Comparison of ENCODE assay signal across 8 mouse cellular contexts in the genomic region with DNA sequence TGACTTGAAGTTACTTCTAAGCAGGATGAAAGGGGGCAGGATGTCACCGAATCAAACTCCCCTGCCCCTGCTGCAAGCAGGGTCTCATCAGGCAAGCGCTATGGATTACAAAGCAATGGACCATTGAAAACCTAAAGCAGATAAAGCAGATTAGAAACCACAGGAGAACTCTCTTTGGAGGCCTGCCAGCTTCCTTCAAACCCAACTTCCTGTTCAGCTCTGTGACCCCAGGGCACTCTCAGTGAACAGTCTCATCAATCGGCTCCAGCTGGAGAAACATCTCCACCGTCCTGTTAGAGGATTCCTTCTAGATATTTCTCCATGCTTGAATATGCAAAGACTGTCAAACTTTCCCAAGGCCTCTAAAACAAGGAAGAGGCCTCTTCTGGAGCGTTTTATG.
A peak's percentile ranks its signal among the peaks of the same experiment; 100 is the strongest.
DNase-seq lines count a peak whose midpoint lies in the region; ATAC-seq and TF ChIP-seq lines count a peak whose summit lies in the region.

No protein-coding gene starts in this region.

- ATAC-seq in liver, embryonic 12.5 days = no peak
- ATAC-seq in lung, postnatal 0 days = no peak
- no peak for ATAC-seq in forebrain, embryonic 16.5 days
- no peak for ATAC-seq in erythroid progenitor cell, adult 5-6 weeks (replicated peaks; ENCODE audit: low FRiP score, poor library complexity, severe bottlenecking)

- H3K4me1 ChIP-seq in liver, adult 2 months (ENCODE audit: control insufficient read depth, insufficient read depth, low read length) = no peaks in the 10 kb centered on the region; the same call in 1 of the 2 replicates
- peaks cover 9% of the 10 kb centered on the region for H3K4me1 ChIP-seq in liver, embryonic 12.5 days
- H3K4me1 ChIP-seq in lung, postnatal 0 days (ENCODE audit: insufficient read depth, low read depth, low read length) = no peaks in the 10 kb centered on the region
- H3K4me1 ChIP-seq in forebrain, embryonic 16.5 days (replicated peaks; ENCODE audit: control insufficient read depth, insufficient read depth, low read length) = no peaks in the 10 kb centered on the region

- TF ChIP-seq POLR2A in liver, adult 2 months (IDR thresholded peaks at IDR 0.05; ENCODE audit: extremely low read depth, insufficient read depth, low read length) = no peak

- no peaks in the 10 kb centered on the region for H3K9me3 ChIP-seq in liver, embryonic 12.5 days (replicated peaks)
- no peaks in the 10 kb centered on the region for H3K9me3 ChIP-seq in lung, postnatal 0 days (ENCODE audit: low read length)
- no peaks in the 10 kb centered on the region for H3K9me3 ChIP-seq in forebrain, embryonic 16.5 days (ENCODE audit: control insufficient read depth, low read length)

- H3K27ac ChIP-seq in liver, adult 2 months (replicated peaks; ENCODE audit: insufficient read depth, low read depth, low read length) = no peak overlapping the region
- H3K27ac ChIP-seq in liver, embryonic 12.5 days = no peak overlapping the region
- 0 out of 2 replicates have a peak overlapping the region, but pooled peaks have one; percentile 11 for H3K27ac ChIP-seq in lung, postnatal 0 days (ENCODE audit: low read length)
- no peak overlapping the region for H3K27ac ChIP-seq in forebrain, embryonic 16.5 days (ENCODE audit: low read length)

- DNase-seq in liver, adult 2 months (ENCODE audit: extremely low read depth, low read depth, low spot score) = peak; percentile 42
- DNase-seq in brain, adult 2 months (ENCODE audit: low read depth, low spot score) = peak; percentile 9
- DNase-seq in heart, postnatal 14 days = peak; percentile 30 to 48
- peak; percentile 73 for DNase-seq in lung, postnatal 0 days (ENCODE audit: low spot score)
- no peak for DNase-seq in left cerebral cortex, adult 18-20 months (ENCODE audit: low spot score in 2 of 2)

- H3K9ac ChIP-seq in liver, adult 2 months (ENCODE audit: low read depth, low read length) = no peak overlapping the region
- no peak overlapping the region for H3K9ac ChIP-seq in liver, embryonic 12.5 days
- no peak overlapping the region for H3K9ac ChIP-seq in lung, postnatal 0 days (replicated peaks; ENCODE audit: low read depth)
- no peak overlapping the region for H3K9ac ChIP-seq in forebrain, embryonic 16.5 days (replicated peaks; ENCODE audit: low read depth, low read length)

- no peak overlapping the region for H3K4me2 ChIP-seq in liver, embryonic 12.5 days
- no peak overlapping the region for H3K4me2 ChIP-seq in lung, postnatal 0 days (replicated peaks; ENCODE audit: low read depth, low read length)
- no peak overlapping the region for H3K4me2 ChIP-seq in forebrain, embryonic 16.5 days (ENCODE audit: low read length)

- no peaks in the 10 kb centered on the region for H3K27me3 ChIP-seq in liver, adult 2 months (ENCODE audit: control insufficient read depth, insufficient read depth, low read length)
- peaks cover 25% of the 10 kb centered on the region for H3K27me3 ChIP-seq in liver, embryonic 12.5 days (replicated peaks)
- no peaks in the 10 kb centered on the region for H3K27me3 ChIP-seq in lung, postnatal 0 days (replicated peaks; ENCODE audit: insufficient read depth, low read length)
- no peaks in the 10 kb centered on the region for H3K27me3 ChIP-seq in forebrain, embryonic 16.5 days (replicated peaks; ENCODE audit: control insufficient read depth, insufficient read depth, low read length)

- no peak for TF ChIP-seq EP300 in lung, postnatal 0 days (IDR thresholded peaks at IDR 0.05)

- H3K36me3 ChIP-seq in liver, adult 2 months (ENCODE audit: control insufficient read depth, insufficient read depth, low read length) = no peaks in the 10 kb centered on the region
- H3K36me3 ChIP-seq in liver, embryonic 12.5 days = no peaks in the 10 kb centered on the region
- no peaks in the 10 kb centered on the region for H3K36me3 ChIP-seq in lung, postnatal 0 days (ENCODE audit: insufficient read depth, low read length)
- H3K36me3 ChIP-seq in forebrain, embryonic 16.5 days (ENCODE audit: control insufficient read depth, insufficient read depth) = no peaks in the 10 kb centered on the region

- TF ChIP-seq CTCF in liver, adult 2 months (IDR thresholded peaks at IDR 0.05; ENCODE audit: low read depth, low read length) = no peak
- no peak for TF ChIP-seq CTCF in lung, postnatal 0 days (IDR thresholded peaks at IDR 0.05)

- no peak overlapping the region for H3K4me3 ChIP-seq in liver, adult 2 months (ENCODE audit: insufficient read depth, low read depth, low read length)
- no peak overlapping the region for H3K4me3 ChIP-seq in liver, embryonic 12.5 days
- no peak overlapping the region for H3K4me3 ChIP-seq in lung, postnatal 0 days (ENCODE audit: low read depth, low read length)
- no peak overlapping the region for H3K4me3 ChIP-seq in forebrain, embryonic 16.5 days (replicated peaks; ENCODE audit: low read length)

- intact Hi-C loops in heart, postnatal 14 days (cut with DNase I) = no loop called here

- H3K79me2 ChIP-seq in liver, adult 2 months (ENCODE audit: control insufficient read depth, insufficient read depth, low read length) = no peaks in the 10 kb centered on the region

- 52% methylated on average over 5 of the region's 5 CpGs for WGBS in liver, adult 2 months
- WGBS in liver, embryonic 12.5 days (ENCODE audit: insufficient replicate concordance) = 10% methylated on average over 5 of the region's 5 CpGs
- 29% methylated on average over 5 of the region's 5 CpGs for WGBS in lung, postnatal 0 days
- 75% methylated on average over 5 of the region's 5 CpGs for WGBS in forebrain, embryonic 16.5 days

Comparison
In these comparisons a context has a peak if more than half of its experiments do, and no peak if none do; other contexts are left out.
1. DNase-seq: peak in liver, adult 2 months (single experiment), brain, adult 2 months (single experiment), heart, postnatal 14 days (2 of 2) and lung, postnatal 0 days (single experiment); none in left cerebral cortex, adult 18-20 months (0 of 2).